Mouse (Mus musculus): ENCODE measurements at regions not wholly inside any gene's neighbourhood (a gene's known extent, or its start where the extent isn't known, plus 50 kb on each side); places are given as distances from the start of the nearest gene placed in this dataset.

GRCm38 (mm10) chr14:83232262-83232661, 1211.1 kb upstream of the Pcdh17 start:
- 83% methylated on average over 1 of the region's 1 CpGs for WGBS
- Histone ChIP-seq H3K4me1 (replicated peaks; ENCODE audit: insufficient read depth, low read length) (no peaks in the 10 kb centered on the region), H3K27ac (no peak overlapping the region), H3K9me3 (replicated peaks; ENCODE audit: low read length) (no peaks in the 10 kb centered on the region), H3K4me2 (ENCODE audit: low read length) (no peak overlapping the region), H3K9ac (ENCODE audit: low read depth, low read length) (no peak overlapping the region), H3K4me3 (replicated peaks; ENCODE audit: low read depth, low read length) (no peak overlapping the region), H3K27me3 (ENCODE audit: insufficient read depth, low read length) (no peaks in the 10 kb centered on the region), H3K36me3 (ENCODE audit: insufficient read depth, low read length) (no peaks in the 10 kb centered on the region)
- no peak for TF ChIP-seq CTCF (IDR thresholded peaks at IDR 0.05; ENCODE audit: low read depth)
- no peak for ATAC-seq (replicated peaks; ENCODE audit: low FRiP score, low read depth)
- no peak for DNase-seq (ENCODE audit: low spot score)

- Histone ChIP-seq H3K36me3 (ENCODE audit: insufficient read depth, low read length) (no peaks in the 10 kb centered on the region), H3K27ac (no peak overlapping the region), H3K9ac (ENCODE audit: low read depth, low read length) (no peak overlapping the region), H3K27me3 (ENCODE audit: insufficient read depth, low read length) (no peaks in the 10 kb centered on the region), H3K4me3 (replicated peaks; ENCODE audit: low read depth, low read length) (no peak overlapping the region), H3K4me1 (replicated peaks; ENCODE audit: insufficient read depth, low read length) (no peaks in the 10 kb centered on the region), H3K9me3 (replicated peaks; ENCODE audit: low read length) (no peaks in the 10 kb centered on the region), H3K4me2 (ENCODE audit: low read length) (no peak overlapping the region)
- no peak for DNase-seq (ENCODE audit: low spot score)
- no peak for ATAC-seq (replicated peaks; ENCODE audit: low FRiP score, low read depth)
- no peak for TF ChIP-seq CTCF (IDR thresholded peaks at IDR 0.05; ENCODE audit: low read depth)
- 78% methylated on average over 5 of the region's 5 CpGs for WGBS
These were observed 1196.5 kb upstream of the Pcdh17 start for GRCm38 (mm10) chr14:83246891-83247290.

DNA sequence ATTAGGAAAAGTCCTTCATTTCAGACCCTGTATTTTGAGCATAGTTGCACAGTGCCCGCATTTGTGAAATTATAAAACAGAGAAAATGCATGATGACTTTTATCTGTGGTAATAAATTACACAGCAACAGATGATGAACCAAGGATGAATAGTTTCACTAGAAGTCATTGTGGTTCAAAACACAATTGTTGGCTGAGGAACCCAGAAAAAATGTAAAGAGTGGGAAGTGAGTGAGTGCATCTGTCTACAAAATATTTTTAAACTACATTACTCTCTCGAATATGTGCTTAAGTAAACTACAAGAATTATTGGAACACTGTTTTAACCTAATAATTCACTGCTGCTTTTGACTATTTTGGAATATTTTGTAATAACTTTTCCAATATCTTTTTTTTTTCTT, 1196.0 kb upstream of the Pcdh17 start:
- no peak for DNase-seq (ENCODE audit: low spot score)
- no peak overlapping the region for H3K4me2 ChIP-seq (ENCODE audit: low read length)
- no peak overlapping the region for H3K9ac ChIP-seq (ENCODE audit: low read depth, low read length)
- H3K27ac ChIP-seq, result no peak overlapping the region
- no peaks in the 10 kb centered on the region for H3K9me3 ChIP-seq (replicated peaks; ENCODE audit: low read length)
- H3K4me3 ChIP-seq (replicated peaks; ENCODE audit: low read depth, low read length), result no peak overlapping the region
- H3K4me1 ChIP-seq (replicated peaks; ENCODE audit: insufficient read depth, low read length), result no peaks in the 10 kb centered on the region
- no peaks in the 10 kb centered on the region for H3K36me3 ChIP-seq (ENCODE audit: insufficient read depth, low read length)
- H3K27me3 ChIP-seq (ENCODE audit: insufficient read depth, low read length), result no peaks in the 10 kb centered on the region
- no peak for TF ChIP-seq CTCF (IDR thresholded peaks at IDR 0.05; ENCODE audit: low read depth)
- ATAC-seq (replicated peaks; ENCODE audit: low FRiP score, low read depth), result no peak
- WGBS, result 85% methylated on average over 2 of the region's 2 CpGs

GRCm38 (mm10) chr14:83252922-83253321, 1190.4 kb upstream of the Pcdh17 start:
- no peaks in the 10 kb centered on the region for H3K9me3 ChIP-seq (replicated peaks; ENCODE audit: low read length)
- DNase-seq (ENCODE audit: low spot score), result peak; percentile 63
- H3K4me3 ChIP-seq (replicated peaks; ENCODE audit: low read depth, low read length), result no peak overlapping the region
- ATAC-seq (replicated peaks; ENCODE audit: low FRiP score, low read depth), result no peak
- no peaks in the 10 kb centered on the region for H3K27me3 ChIP-seq (ENCODE audit: insufficient read depth, low read length)
- H3K9ac ChIP-seq (ENCODE audit: low read depth, low read length), result no peak overlapping the region
- H3K27ac ChIP-seq, result no peak overlapping the region
- no peak for TF ChIP-seq CTCF (IDR thresholded peaks at IDR 0.05; ENCODE audit: low read depth)
- WGBS, result 31% methylated on average over 2 of the region's 2 CpGs
- 0 out of 2 replicates have a peak, but pooled peaks cover 3% of the 10 kb centered on the region for H3K4me1 ChIP-seq (replicated peaks; ENCODE audit: insufficient read depth, low read length)
- no peaks in the 10 kb centered on the region for H3K36me3 ChIP-seq (ENCODE audit: insufficient read depth, low read length)
- H3K4me2 ChIP-seq (ENCODE audit: low read length), result no peak overlapping the region

- DNase-seq (ENCODE audit: low spot score) (no peak), ATAC-seq (replicated peaks; ENCODE audit: low FRiP score, low read depth) (no peak)
- H3K9me3 ChIP-seq (replicated peaks; ENCODE audit: low read length), result no peaks in the 10 kb centered on the region
- no peak overlapping the region for H3K9ac ChIP-seq (ENCODE audit: low read depth, low read length)
- H3K4me1 ChIP-seq (replicated peaks; ENCODE audit: insufficient read depth, low read length), result no peaks in the 10 kb centered on the region
- WGBS, result 57% methylated on average over 3 of the region's 3 CpGs
- H3K27me3 ChIP-seq (ENCODE audit: insufficient read depth, low read length), result no peaks in the 10 kb centered on the region
- H3K36me3 ChIP-seq (ENCODE audit: insufficient read depth, low read length), result no peaks in the 10 kb centered on the region
- no peak overlapping the region for H3K27ac ChIP-seq
- TF ChIP-seq CTCF (IDR thresholded peaks at IDR 0.05; ENCODE audit: low read depth), result no peak
- H3K4me2 ChIP-seq (ENCODE audit: low read length), result no peak overlapping the region
- no peak overlapping the region for H3K4me3 ChIP-seq (replicated peaks; ENCODE audit: low read depth, low read length)
These were observed 1140.8 kb upstream of the Pcdh17 start for GRCm38 (mm10) chr14:83302599-83302998.

DNA sequence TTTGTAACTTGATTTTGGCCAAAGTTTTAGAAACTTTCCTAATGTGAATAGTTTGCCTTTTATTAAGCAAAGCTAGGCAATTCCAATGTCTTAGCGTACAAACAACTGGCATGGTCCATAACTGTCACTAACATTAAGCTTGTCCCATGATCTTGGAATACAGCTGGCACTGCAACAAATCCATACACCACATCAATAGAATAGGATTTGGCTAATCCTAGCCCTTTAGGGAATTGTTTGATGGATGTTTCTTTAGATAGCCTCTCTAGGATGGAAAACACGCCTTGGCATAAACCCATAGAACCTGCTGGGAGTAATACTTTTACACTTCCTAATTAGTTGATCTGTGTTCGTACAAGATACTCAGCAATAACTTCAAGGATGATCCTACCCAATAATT, 1122.6 kb upstream of the Pcdh17 start:
- no peak overlapping the region for H3K27ac ChIP-seq
- DNase-seq (ENCODE audit: low spot score), result no peak
- no peaks in the 10 kb centered on the region for H3K36me3 ChIP-seq (ENCODE audit: insufficient read depth, low read length)
- 81% methylated on average over 3 of the region's 3 CpGs for WGBS
- no peak overlapping the region for H3K4me3 ChIP-seq (replicated peaks; ENCODE audit: low read depth, low read length)
- no peak overlapping the region for H3K9ac ChIP-seq (ENCODE audit: low read depth, low read length)
- H3K4me1 ChIP-seq (replicated peaks; ENCODE audit: insufficient read depth, low read length), result no peaks in the 10 kb centered on the region
- H3K4me2 ChIP-seq (ENCODE audit: low read length), result no peak overlapping the region
- ATAC-seq (replicated peaks; ENCODE audit: low FRiP score, low read depth), result no peak
- no peaks in the 10 kb centered on the region for H3K9me3 ChIP-seq (replicated peaks; ENCODE audit: low read length)
- H3K27me3 ChIP-seq (ENCODE audit: insufficient read depth, low read length), result no peaks in the 10 kb centered on the region
- no peak for TF ChIP-seq CTCF (IDR thresholded peaks at IDR 0.05; ENCODE audit: low read depth)

DNA sequence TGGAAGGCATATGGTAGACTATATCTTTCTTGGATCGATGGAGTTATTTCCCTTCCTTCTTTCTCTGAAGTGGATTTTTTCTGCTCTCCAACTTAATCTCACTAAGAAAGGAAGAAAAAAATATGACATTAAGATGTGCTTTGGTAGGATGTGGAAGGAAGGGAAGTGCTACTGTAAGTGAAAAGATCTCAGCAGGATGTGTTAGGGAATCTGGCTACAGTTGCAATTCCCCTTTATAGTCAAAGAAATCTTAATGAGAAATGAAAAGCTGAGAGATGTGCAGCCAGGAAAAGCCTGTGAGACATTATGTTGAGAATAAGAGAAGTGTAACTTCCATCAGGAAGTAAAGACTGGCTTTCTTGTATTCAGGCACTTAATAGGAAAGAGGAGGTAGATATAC, 1080.2 kb upstream of the Pcdh17 start:
- Histone ChIP-seq H3K36me3 (ENCODE audit: insufficient read depth, low read length) (no peaks in the 10 kb centered on the region), H3K4me3 (replicated peaks; ENCODE audit: low read depth, low read length) (no peak overlapping the region), H3K9me3 (replicated peaks; ENCODE audit: low read length) (no peaks in the 10 kb centered on the region), H3K9ac (ENCODE audit: low read depth, low read length) (no peak overlapping the region), H3K27me3 (ENCODE audit: insufficient read depth, low read length) (no peaks in the 10 kb centered on the region), H3K27ac (no peak overlapping the region), H3K4me1 (replicated peaks; ENCODE audit: insufficient read depth, low read length) (no peaks in the 10 kb centered on the region), H3K4me2 (ENCODE audit: low read length) (no peak overlapping the region)
- TF ChIP-seq CTCF (IDR thresholded peaks at IDR 0.05; ENCODE audit: low read depth), result no peak
- no peak for DNase-seq (ENCODE audit: low spot score)
- ATAC-seq (replicated peaks; ENCODE audit: low FRiP score, low read depth), result no peak
- WGBS, result 86% methylated on average over 1 of the region's 1 CpGs
